Mouse (Mus musculus) kidney, embryonic 15.5 days (tissue): ENCODE measurements around the gene Foxn3. TPM values are rescaled to one million over a fixed set of nuclear protein-coding genes. Genes with fewer than 3 reads are reported as not detected.
"Not testable (repeated sequence)": the region's sequence is repeated elsewhere in the genome, so short reads cannot be mapped to it uniquely, and the experiment has no call there.

Experiments used
- ATAC-seq: fragments of 200-750 bp; cut with Nextera tagmentation; replicated peaks from 2 replicates; pipeline ENCODE4 v1.8.0; 2017; ENCODE audit warnings: moderate TSS enrichment; ENCODE audit not compliant: low FRiP score
- H3K27ac ChIP-seq: fragments of 300-500 bp; sonication (generic); 2 replicates; pipeline ENCODE4 v1.5.1; 2015; ENCODE audit warnings: mild to moderate bottlenecking, inconsistent platforms
- H3K27me3 ChIP-seq: fragments of 300-500 bp; sonication (generic); 2 replicates; pipeline ENCODE4 v1.6.1; 2015; ENCODE audit warnings: inconsistent platforms
- H3K36me3 ChIP-seq: fragments of 300-500 bp; sonication (generic); 2 replicates; pipeline ENCODE4 v1.6.1; 2015; ENCODE audit warnings: inconsistent platforms
- H3K4me1 ChIP-seq: fragments of 300-500 bp; sonication (generic); 2 replicates; pipeline ENCODE4 v1.6.1; 2015; ENCODE audit warnings: inconsistent platforms
- H3K4me2 ChIP-seq: fragments of 300-500 bp; sonication (generic); 2 replicates; pipeline ENCODE4 v1.6.1; 2015; ENCODE audit warnings: moderate library complexity, mild to moderate bottlenecking, inconsistent platforms
- H3K4me3 ChIP-seq: fragments of 300-500 bp; sonication (generic); replicated peaks from 2 replicates; pipeline ENCODE4 v1.5.1; 2015; ENCODE audit warnings: mild to moderate bottlenecking, inconsistent platforms
- H3K9ac ChIP-seq: fragments of 300-500 bp; sonication (generic); 2 replicates; pipeline ENCODE4 v1.6.1; 2015; ENCODE audit warnings: mild to moderate bottlenecking, inconsistent platforms
- H3K9me3 ChIP-seq: fragments of 300-500 bp; sonication (generic); replicated peaks from 2 replicates; pipeline ENCODE4 v1.6.1; 2016; ENCODE audit warnings: inconsistent platforms
- WGBS: fragments of 180-500 bp; shearing (Covaris S2); methylation state at CpG from one replicate; pipeline ENCODE4 v1.1.7; 2015; ENCODE audit warnings: mixed read lengths; 5-methylcytosine and 5-hydroxymethylcytosine counted together
- polyA plus RNA-seq: library from polyadenylated mRNA; unstranded; fragments of >200 nt; fragmentation: Nextera tagmentation; extraction: Ambion mirVana; gene quantifications from 2 replicates; pipeline ENCODE4 v1.2.1, GENCODE M21; 2015

The Foxn3 gene
- polyA plus RNA-seq, 1 experiment from 2014 or later = 65.7 TPM

- no peaks in the 10 kb centered on the region for H3K4me1 ChIP-seq
- no peak overlapping the region for H3K27ac ChIP-seq
- H3K9me3 ChIP-seq = no peaks in the 10 kb centered on the region
- H3K4me3 ChIP-seq = no peak overlapping the region
- 94% methylated on average over 8 of the region's 8 CpGs for WGBS
- H3K27me3 ChIP-seq = no peaks in the 10 kb centered on the region
- H3K9ac ChIP-seq = no peak overlapping the region
- ATAC-seq = no peak
- H3K4me2 ChIP-seq = no peak overlapping the region
- H3K36me3 ChIP-seq = peaks cover 5% of the 10 kb centered on the region; the same call in 1 of the 2 replicates
These were observed 357.6 kb downstream of the Foxn3 start for GRCm38 (mm10) chr12:99205734-99206133.

DNA sequence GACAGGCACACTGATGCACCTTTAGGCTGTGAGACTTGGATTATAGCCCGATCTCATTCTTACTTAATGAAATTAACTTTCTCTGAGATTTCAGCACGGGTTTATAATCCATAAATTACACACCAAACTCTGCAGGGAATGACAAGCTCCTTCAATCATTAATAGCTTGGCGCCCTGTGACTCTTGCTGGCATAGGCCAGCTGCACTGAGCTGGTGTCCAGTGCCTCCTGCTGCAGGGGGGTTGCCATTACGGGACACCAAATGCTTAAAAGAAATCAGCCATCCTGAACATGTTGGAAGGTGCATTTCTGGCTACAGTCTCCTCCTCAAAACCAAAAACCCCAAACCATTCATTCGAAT is 364.3 kb downstream of the Foxn3 start:
- Histone ChIP-seq H3K9me3 (no peaks in the 10 kb centered on the region), H3K27ac (no peak overlapping the region), H3K36me3 (peaks cover 18% of the 10 kb centered on the region; the same call in 1 of the 2 replicates), H3K4me3 (no peak overlapping the region), H3K4me2 (no peak overlapping the region), H3K9ac (no peak overlapping the region), H3K27me3 (no peaks in the 10 kb centered on the region), H3K4me1 (peaks cover 16% of the 10 kb centered on the region)
- 73% methylated on average over 5 of the region's 5 CpGs for WGBS
- peak; percentile 68 for ATAC-seq

- WGBS = 76% methylated on average over 12 of the region's 12 CpGs
- Histone ChIP-seq H3K4me1 (peaks cover 16% of the 10 kb centered on the region), H3K36me3 (peaks cover 18% of the 10 kb centered on the region; the same call in 1 of the 2 replicates), H3K27ac (no peak overlapping the region), H3K4me2 (no peak overlapping the region), H3K9ac (no peak overlapping the region), H3K9me3 (no peaks in the 10 kb centered on the region), H3K4me3 (no peak overlapping the region), H3K27me3 (no peaks in the 10 kb centered on the region)
- peak; percentile 74 for ATAC-seq
These were observed 364.8 kb downstream of the Foxn3 start for GRCm38 (mm10) chr12:99198428-99199123.

- no peak for ATAC-seq
- no peak overlapping the region for H3K9ac ChIP-seq
- peaks cover 16% of the 10 kb centered on the region for H3K4me1 ChIP-seq
- H3K9me3 ChIP-seq = no peaks in the 10 kb centered on the region
- H3K36me3 ChIP-seq = peaks cover 18% of the 10 kb centered on the region; the same call in 1 of the 2 replicates
- H3K27ac ChIP-seq = no peak overlapping the region
- no peak overlapping the region for H3K4me3 ChIP-seq
- WGBS = 68% methylated on average over 7 of the region's 7 CpGs
- H3K4me2 ChIP-seq = no peak overlapping the region
- no peaks in the 10 kb centered on the region for H3K27me3 ChIP-seq
These were observed 366.4 kb downstream of the Foxn3 start for GRCm38 (mm10) chr12:99197031-99197430.

DNA sequence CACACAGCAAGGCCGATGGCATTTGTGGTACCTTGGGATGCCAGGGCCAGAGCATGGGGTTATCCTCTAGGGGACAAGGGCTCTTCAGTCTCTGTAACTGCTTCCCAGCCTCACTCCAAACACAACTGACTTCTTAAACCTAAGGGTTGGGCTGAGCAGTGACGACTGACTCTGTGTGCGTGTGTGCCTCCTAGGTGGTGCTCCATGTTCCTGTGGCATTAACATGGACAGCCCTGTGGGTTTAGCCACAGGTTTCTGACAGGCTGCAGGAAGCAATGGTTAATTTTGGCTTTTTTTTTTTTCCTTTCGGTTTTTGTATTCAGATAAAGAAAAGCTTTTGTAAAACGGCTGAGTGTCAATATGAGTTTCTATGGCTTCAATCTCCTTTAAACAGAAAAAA is 367.7 kb downstream of the Foxn3 start:
- Histone ChIP-seq H3K4me3 (no peak overlapping the region), H3K36me3 (peaks cover 18% of the 10 kb centered on the region; the same call in 1 of the 2 replicates), H3K27me3 (no peaks in the 10 kb centered on the region), H3K27ac (no peak overlapping the region), H3K9ac (no peak overlapping the region), H3K4me2 (no peak overlapping the region), H3K9me3 (no peaks in the 10 kb centered on the region), H3K4me1 (peaks cover 16% of the 10 kb centered on the region)
- no peak for ATAC-seq
- WGBS = 93% methylated on average over 5 of the region's 5 CpGs

- 94% methylated on average over 17 of the region's 17 CpGs for WGBS
- not testable (repeated sequence) for ATAC-seq
These were observed 369.3 kb downstream of the Foxn3 start for GRCm38 (mm10) chr12:99194120-99194519.

DNA sequence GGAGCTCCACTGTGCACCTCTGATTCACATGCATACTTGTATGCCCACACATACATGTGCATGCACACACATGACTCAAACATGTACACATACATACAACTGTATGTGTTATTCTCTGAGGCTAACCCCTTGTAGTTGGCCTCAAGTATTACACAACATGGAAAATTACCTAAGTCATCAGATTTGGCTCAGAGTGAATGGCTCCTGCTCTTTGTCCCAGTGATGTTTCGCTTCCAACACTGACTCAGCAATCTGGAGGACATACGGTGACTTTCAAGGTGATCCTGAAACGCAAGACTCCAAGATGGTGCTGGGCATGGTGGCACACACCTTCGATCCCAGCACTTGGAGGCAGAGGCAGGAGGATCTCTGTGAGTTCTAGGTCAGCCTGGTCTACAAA is 375.7 kb downstream of the Foxn3 start:
- Histone ChIP-seq H3K9me3 (no peaks in the 10 kb centered on the region), H3K36me3 (no peaks in the 10 kb centered on the region), H3K4me2 (no peak overlapping the region), H3K4me3 (no peak overlapping the region), H3K4me1 (no peaks in the 10 kb centered on the region), H3K27me3 (no peaks in the 10 kb centered on the region), H3K9ac (no peak overlapping the region), H3K27ac (no peak overlapping the region)
- 90% methylated on average over 4 of the region's 4 CpGs for WGBS
- ATAC-seq = no peak

More at GRCm38 (mm10) chr12:99194120-99194519, 369.3 kb downstream of the Foxn3 start:
- not testable (repeated sequence) for H3K9me3 ChIP-seq, H3K4me2 ChIP-seq, H3K4me1 ChIP-seq, H3K4me3 ChIP-seq, H3K27me3 ChIP-seq, H3K27ac ChIP-seq, H3K9ac ChIP-seq
- H3K36me3 ChIP-seq = peaks cover 18% of the 10 kb centered on the region; the same call in 1 of the 2 replicates

DNA sequence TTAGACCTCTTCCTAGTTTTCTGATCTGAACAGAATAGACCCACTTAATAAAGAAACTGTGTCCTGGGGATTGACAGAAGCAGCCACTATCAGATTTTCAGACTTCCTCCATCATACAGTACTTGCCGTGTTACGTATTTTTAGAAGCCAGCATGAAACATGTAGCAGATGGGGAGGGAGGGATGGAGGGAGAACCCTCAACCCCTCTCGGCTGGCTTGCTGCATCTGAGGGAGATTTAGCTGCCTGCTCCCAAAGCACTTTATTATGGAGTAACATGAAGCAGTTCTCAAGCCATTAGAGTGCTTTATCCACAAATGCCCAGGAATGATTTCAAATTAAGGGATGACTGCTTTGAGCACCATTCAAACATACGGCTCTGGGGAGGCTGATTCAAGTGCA is 377.1 kb downstream of the Foxn3 start:
- Histone ChIP-seq H3K9ac (no peak overlapping the region), H3K9me3 (no peaks in the 10 kb centered on the region), H3K36me3 (no peaks in the 10 kb centered on the region), H3K27ac (no peak overlapping the region), H3K4me1 (no peaks in the 10 kb centered on the region), H3K27me3 (no peaks in the 10 kb centered on the region), H3K4me3 (no peak overlapping the region), H3K4me2 (no peak overlapping the region)
- WGBS = 61% methylated on average over 4 of the region's 4 CpGs
- ATAC-seq = no peak

DNA sequence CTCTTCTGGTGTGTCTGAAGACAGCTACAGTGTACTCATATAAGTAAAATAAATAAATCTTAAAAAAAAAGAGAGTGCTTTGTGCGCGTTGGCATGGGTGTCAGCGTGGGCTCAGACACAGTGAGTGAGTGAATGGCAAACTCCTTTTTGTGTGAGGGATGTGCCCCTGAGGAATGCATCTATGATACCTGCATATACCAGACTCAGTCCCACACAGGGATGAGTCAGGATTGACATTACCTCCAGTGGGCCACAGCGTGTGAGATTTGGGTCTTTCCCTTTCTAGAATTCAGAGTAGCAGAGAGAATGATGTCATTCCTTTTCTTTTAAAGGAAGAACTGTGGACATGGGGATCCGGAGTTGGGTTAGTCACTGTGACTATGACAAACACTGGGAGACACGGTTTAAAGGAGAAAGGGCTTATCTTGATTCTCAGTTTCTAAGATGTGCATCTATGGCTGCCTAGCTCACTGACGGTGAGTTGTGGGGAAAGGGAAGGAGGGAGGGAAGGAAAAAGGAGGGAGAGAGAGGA is 380.1 kb downstream of the Foxn3 start:
- Histone ChIP-seq H3K27me3 (no peaks in the 10 kb centered on the region), H3K4me3 (no peak overlapping the region), H3K9me3 (no peaks in the 10 kb centered on the region), H3K27ac (no peak overlapping the region), H3K9ac (no peak overlapping the region), H3K4me2 (no peak overlapping the region), H3K4me1 (no peaks in the 10 kb centered on the region), H3K36me3 (no peaks in the 10 kb centered on the region)
- ATAC-seq = no peak
- WGBS = 86% methylated on average over 7 of the region's 7 CpGs

- no peaks in the 10 kb centered on the region for H3K36me3 ChIP-seq
- H3K4me2 ChIP-seq = no peak overlapping the region
- WGBS = 87% methylated on average over 3 of the region's 3 CpGs
- no peaks in the 10 kb centered on the region for H3K27me3 ChIP-seq
- H3K9me3 ChIP-seq = no peaks in the 10 kb centered on the region
- no peaks in the 10 kb centered on the region for H3K4me1 ChIP-seq
- no peak overlapping the region for H3K4me3 ChIP-seq
- ATAC-seq = no peak
- no peak overlapping the region for H3K27ac ChIP-seq
- H3K9ac ChIP-seq = no peak overlapping the region
These were observed 381.0 kb downstream of the Foxn3 start for GRCm38 (mm10) chr12:99182338-99182737.

DNA sequence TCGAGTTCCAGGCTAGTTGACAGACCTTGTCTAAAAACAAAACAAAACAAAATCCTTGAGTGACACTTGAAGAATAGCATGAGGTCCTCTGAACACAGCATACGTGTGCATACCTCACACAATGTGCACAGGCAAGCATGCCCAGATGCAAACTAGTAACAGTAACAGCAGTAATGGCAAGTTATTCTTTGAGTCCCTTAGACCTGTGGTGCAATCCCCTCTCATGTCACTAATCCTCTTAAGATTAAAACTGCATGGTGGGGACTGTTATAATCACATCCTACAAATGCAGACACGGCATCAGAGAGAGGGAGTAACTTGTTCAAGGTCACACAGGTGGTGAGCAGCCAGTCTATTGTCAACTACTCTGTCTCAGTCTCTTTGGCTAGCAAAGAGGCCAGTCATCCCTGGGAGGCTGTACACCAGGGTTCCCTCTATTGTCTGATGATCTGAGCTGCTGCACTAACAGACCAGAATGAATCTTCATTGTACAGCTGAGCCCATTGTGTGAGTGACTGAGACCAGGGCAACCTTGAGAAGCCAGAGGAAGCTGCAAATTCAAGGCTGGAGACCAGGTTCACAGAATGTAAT is 383.1 kb downstream of the Foxn3 start:
- Histone ChIP-seq H3K27ac (no peak overlapping the region), H3K36me3 (no peaks in the 10 kb centered on the region), H3K9me3 (no peaks in the 10 kb centered on the region; the same call in 1 of the 2 replicates), H3K9ac (no peak overlapping the region), H3K4me3 (no peak overlapping the region), H3K4me2 (no peak overlapping the region), H3K27me3 (no peaks in the 10 kb centered on the region), H3K4me1 (no peaks in the 10 kb centered on the region)
- no peak for ATAC-seq
- WGBS = 61% methylated on average over 3 of the region's 3 CpGs

- ATAC-seq = no peak
- 70% methylated on average over 11 of the region's 11 CpGs for WGBS
- Histone ChIP-seq H3K36me3 (no peaks in the 10 kb centered on the region), H3K27ac (no peak overlapping the region), H3K9me3 (no peaks in the 10 kb centered on the region; the same call in 1 of the 2 replicates), H3K4me3 (no peak overlapping the region), H3K4me2 (no peak overlapping the region), H3K4me1 (no peaks in the 10 kb centered on the region), H3K9ac (no peak overlapping the region), H3K27me3 (no peaks in the 10 kb centered on the region)
These were observed 388.3 kb downstream of the Foxn3 start for GRCm38 (mm10) chr12:99174979-99175621.
